Mouse (Mus musculus) G1E (cell line): ENCODE results near the gene Txnrd2. TPM values are rescaled to one million over a fixed set of nuclear protein-coding genes. Genes with fewer than 3 reads are reported as not detected.

ENCODE experiments used
- ATAC-seq: 2 replicates; pipeline ENCODE4 v1.8.0; 2016; ENCODE audit warnings: mild to moderate bottlenecking; ENCODE audit not compliant: insufficient number of reproducible peaks, poor library complexity, low FRiP score, severe bottlenecking; ENCODE audit errors: extremely low read depth
- DNase-seq: peaks from one replicate; pipeline ENCODE4 v3.0.0; 2012; ENCODE audit warnings: low spot score
- H3K27me3 ChIP-seq: 2 replicates; pipeline ENCODE4 v1.6.1; 2012; ENCODE audit warnings: mild to moderate bottlenecking, low read length, inconsistent platforms; ENCODE audit not compliant: insufficient read depth
- H3K36me3 ChIP-seq: replicated peaks from 2 replicates; pipeline ENCODE3; 2012; ENCODE audit warnings: mild to moderate bottlenecking, inconsistent platforms
- H3K4me1 ChIP-seq: 2 replicates; pipeline ENCODE4 v1.6.1; 2012; ENCODE audit warnings: low read depth, low read length, inconsistent platforms, mixed read lengths; ENCODE audit not compliant: insufficient read depth
- H3K4me3 ChIP-seq: 2 replicates; pipeline ENCODE4 v1.5.1; 2012; ENCODE audit warnings: low read depth, mild to moderate bottlenecking, inconsistent platforms, low read length, moderate library complexity, mixed read lengths
- H3K9me3 ChIP-seq: replicated peaks from 2 replicates; pipeline ENCODE4 v1.6.1; 2012; ENCODE audit warnings: inconsistent platforms
- CTCF ChIP-seq: IDR thresholded peaks from 2 replicates; pipeline ENCODE4 v1.5.1; 2012; ENCODE audit warnings: low read depth, low read length, inconsistent platforms, mixed read lengths
- GATA1 ChIP-seq: IDR thresholded peaks from 2 replicates; pipeline ENCODE4 v1.6.1; 2012; ENCODE audit warnings: borderline replicate concordance, low read length, inconsistent platforms, mixed read lengths
- GATA2 ChIP-seq: IDR thresholded peaks from 2 replicates; pipeline ENCODE4 v1.6.1; 2012; ENCODE audit warnings: low read depth, low read length, inconsistent platforms, borderline replicate concordance
- POLR2AphosphoS5 ChIP-seq: IDR thresholded peaks from 2 replicates; pipeline ENCODE4 v1.6.1; 2012; ENCODE audit warnings: low read depth, low read length, inconsistent platforms; ENCODE audit not compliant: insufficient replicate concordance
- TAL1 ChIP-seq: conservative IDR thresholded peaks from 2 replicates; pipeline ENCODE4 v1.6.1; 2012; ENCODE audit warnings: low read depth, low read length, inconsistent platforms, mixed read lengths
- polyA plus RNA-seq: library from polyadenylated mRNA; stranded (reverse); fragments of >175 nt; gene quantifications from 2 replicates; pipeline ENCODE4 v1.2.3, GENCODE M21; 2012
- total RNA-seq, 2 experiments: library from RNA; stranded (forward) in 1 of 2; stranded (reverse) in 1 of 2; fragments of 200-1000 nt in 1 of 2; fragments of >200 nt in 1 of 2; fragmentation: Nextera tagmentation in 1 of 2; gene quantifications; 2 replicates each; pipeline ENCODE4 v1.2.3; 2014 to 2017

Txnrd2 gene
- total and polyA plus RNA-seq, 3 experiments, result 18.3 to 50.3 (median 18.5) TPM

GRCm38 (mm10) chr16:18406293-18406692 is 19.9 kb upstream of the Txnrd2 start:
- no peak for ATAC-seq
- Histone ChIP-seq H3K4me3 (no peak overlapping the region), H3K4me1 (peaks cover 54% of the 10 kb centered on the region), H3K36me3 (peaks cover 98% of the 10 kb centered on the region), H3K27me3 (no peaks in the 10 kb centered on the region), H3K9me3 (no peaks in the 10 kb centered on the region)
- peak; percentile 72 for DNase-seq
- TF ChIP-seq GATA1 (no peak), CTCF (peak; percentile 24; the same call in 1 of the 2 replicates)

GRCm38 (mm10) chr16:18407912-18408311 is 18.3 kb upstream of the Txnrd2 start:
- no peak for TF ChIP-seq GATA2
- TF ChIP-seq CTCF, result no peak
- no peak for TF ChIP-seq GATA1
- TF ChIP-seq POLR2AphosphoS5, result no peak
- TF ChIP-seq TAL1, result no peak
- peaks cover 67% of the 10 kb centered on the region for H3K4me1 ChIP-seq
- H3K36me3 ChIP-seq, result peaks cover 98% of the 10 kb centered on the region
- ATAC-seq, result no peak
- H3K4me3 ChIP-seq, result no peak overlapping the region
- H3K27me3 ChIP-seq, result no peaks in the 10 kb centered on the region
- no peaks in the 10 kb centered on the region for H3K9me3 ChIP-seq
- no peak for DNase-seq

GRCm38 (mm10) chr16:18409776-18410175 is 16.4 kb upstream of the Txnrd2 start:
- ATAC-seq (no peak), DNase-seq (no peak)
- Histone ChIP-seq H3K9me3 (no peaks in the 10 kb centered on the region), H3K4me3 (no peak overlapping the region), H3K4me1 (peaks cover 79% of the 10 kb centered on the region), H3K36me3 (peaks cover 97% of the 10 kb centered on the region), H3K27me3 (no peaks in the 10 kb centered on the region)
- no peak for TF ChIP-seq POLR2AphosphoS5
- TF ChIP-seq CTCF, result no peak
- TF ChIP-seq TAL1, result no peak
- no peak for TF ChIP-seq GATA1
- TF ChIP-seq GATA2, result no peak

- TF ChIP-seq TAL1 (no peak), GATA1 (no peak), CTCF (no peak), POLR2AphosphoS5 (no peak)
- H3K4me1 ChIP-seq, result peaks cover 75% of the 10 kb centered on the region
- H3K36me3 ChIP-seq, result peaks cover 96% of the 10 kb centered on the region
- no peak for DNase-seq
- H3K27me3 ChIP-seq, result no peaks in the 10 kb centered on the region
- no peak for ATAC-seq
- H3K9me3 ChIP-seq, result no peaks in the 10 kb centered on the region
- H3K4me3 ChIP-seq, result no peak overlapping the region
Observed at GRCm38 (mm10) chr16:18410418-18410817, 15.8 kb upstream of the Txnrd2 start.

GRCm38 (mm10) chr16:18411026-18411649 is 15.0 kb upstream of the Txnrd2 start:
- H3K9me3 ChIP-seq, result no peaks in the 10 kb centered on the region
- no peak overlapping the region; the same call in 1 of the 2 replicates for H3K4me3 ChIP-seq
- peaks cover 74% of the 10 kb centered on the region for H3K4me1 ChIP-seq
- no peaks in the 10 kb centered on the region for H3K27me3 ChIP-seq
- ATAC-seq (no peak), DNase-seq (no peak)
- peaks cover 96% of the 10 kb centered on the region for H3K36me3 ChIP-seq
- TF ChIP-seq GATA1, result no peak
- no peak for TF ChIP-seq TAL1
- no peak; the same call in 1 of the 2 replicates for TF ChIP-seq POLR2AphosphoS5
- TF ChIP-seq GATA2, result no peak

GRCm38 (mm10) chr16:18411802-18412476 is 14.2 kb upstream of the Txnrd2 start:
- Histone ChIP-seq H3K36me3 (peaks cover 96% of the 10 kb centered on the region), H3K9me3 (no peaks in the 10 kb centered on the region), H3K4me3 (peak overlapping the region; percentile 43; the same call in 1 of the 2 replicates), H3K27me3 (no peaks in the 10 kb centered on the region), H3K4me1 (peaks cover 77% of the 10 kb centered on the region)
- TF ChIP-seq GATA2 (no peak), GATA1 (no peak), POLR2AphosphoS5 (no peak; the same call in 1 of the 2 replicates), TAL1 (no peak), CTCF (no peak)
- DNase-seq (no peak), ATAC-seq (peak; percentile 65)
